Mouse (Mus musculus): ENCODE measurements at regions not wholly inside any gene's neighbourhood (a gene's known extent, or its start where the extent isn't known, plus 50 kb on each side); places are given as distances from the start of the nearest gene placed in this dataset.

- DNase-seq (ENCODE audit: low spot score) = no peak
Observed at GRCm38 (mm10) chr9:101552789-101553188, 301.2 kb upstream of the Ppp2r3a start.

GRCm38 (mm10) chr9:101551256-101551655 is 299.7 kb upstream of the Ppp2r3a start:
- no peak for DNase-seq (ENCODE audit: low spot score)

GRCm38 (mm10) chr9:101546213-101546832 is 294.7 kb upstream of the Ppp2r3a start:
- DNase-seq (ENCODE audit: low spot score) = no peak

- no peak for DNase-seq (ENCODE audit: low spot score)
Observed at GRCm38 (mm10) chr9:101518137-101518536, 266.5 kb upstream of the Ppp2r3a start.

- no peak for DNase-seq (ENCODE audit: low spot score)
Observed at GRCm38 (mm10) chr9:101510807-101511206, 259.2 kb upstream of the Ppp2r3a start.

GRCm38 (mm10) chr9:101509196-101509595 is 257.6 kb upstream of the Ppp2r3a start:
- no peak for DNase-seq (ENCODE audit: low spot score)

GRCm38 (mm10) chr9:101507023-101507690 is 255.6 kb upstream of the Ppp2r3a start:
- no peak for DNase-seq (ENCODE audit: low spot score)

- no peak for DNase-seq (ENCODE audit: low spot score)
Observed at GRCm38 (mm10) chr9:101501706-101502465, 250.3 kb upstream of the Ppp2r3a start.

- no peak for DNase-seq (ENCODE audit: low spot score)
Observed at GRCm38 (mm10) chr9:101501036-101501435, 249.4 kb upstream of the Ppp2r3a start.

- no peak for DNase-seq (ENCODE audit: low spot score)
Observed at GRCm38 (mm10) chr9:101498721-101499120, 247.1 kb upstream of the Ppp2r3a start.

GRCm38 (mm10) chr9:101495768-101496167 is 244.2 kb upstream of the Ppp2r3a start:
- no peak for DNase-seq (ENCODE audit: low spot score)

- no peak for DNase-seq (ENCODE audit: low spot score)
Observed at GRCm38 (mm10) chr9:101489013-101489412, 237.4 kb upstream of the Ppp2r3a start.

GRCm38 (mm10) chr9:101476223-101476622 is 224.6 kb upstream of the Ppp2r3a start:
- no peak for DNase-seq (ENCODE audit: low spot score)

GRCm38 (mm10) chr9:101473074-101473461 is 221.5 kb upstream of the Ppp2r3a start:
- no peak for DNase-seq (ENCODE audit: low spot score)

GRCm38 (mm10) chr9:101472101-101473073 is 220.8 kb upstream of the Ppp2r3a start:
- peak; percentile 43 for DNase-seq (ENCODE audit: low spot score)

- no peak for DNase-seq (ENCODE audit: low spot score)
Observed at GRCm38 (mm10) chr9:101471665-101472064, 220.1 kb upstream of the Ppp2r3a start.

- no peak for DNase-seq (ENCODE audit: low spot score)
Observed at GRCm38 (mm10) chr9:101469756-101470155, 218.2 kb upstream of the Ppp2r3a start.

GRCm38 (mm10) chr9:101464727-101465427 is 213.3 kb upstream of the Ppp2r3a start:
- DNase-seq (ENCODE audit: low spot score) = no peak

- no peak for DNase-seq (ENCODE audit: low spot score)
Observed at GRCm38 (mm10) chr9:101458947-101459627, 207.5 kb upstream of the Ppp2r3a start.

GRCm38 (mm10) chr9:101458306-101458946 is 206.8 kb upstream of the Ppp2r3a start:
- DNase-seq (ENCODE audit: low spot score) = no peak
